Mouse (Mus musculus) lung, embryonic 16.5 days (tissue): ENCODE measurements around the gene Lsamp. TPM values are rescaled to one million over a fixed set of nuclear protein-coding genes. Genes with fewer than 3 reads are reported as not detected.

Experiments used
- ATAC-seq: fragments of 200-750 bp; cut with Nextera tagmentation; 2 replicates; pipeline ENCODE4 v1.8.0; 2017; ENCODE audit warnings: low read depth, mild to moderate bottlenecking, moderate library complexity
- H3K27ac ChIP-seq: fragments of 300-500 bp; sonication (generic); 2 replicates; pipeline ENCODE4 v1.5.1; 2014; ENCODE audit warnings: mild to moderate bottlenecking, control low read depth, low read length
- H3K27me3 ChIP-seq: fragments of 300-500 bp; sonication (generic); 2 replicates; pipeline ENCODE4 v1.6.1; 2014; ENCODE audit warnings: low read depth, low read length, mixed read lengths; ENCODE audit not compliant: control insufficient read depth, insufficient read depth
- H3K36me3 ChIP-seq: fragments of 300-500 bp; sonication (generic); 2 replicates; pipeline ENCODE4 v1.6.1; 2014; ENCODE audit warnings: low read length; ENCODE audit not compliant: control insufficient read depth, insufficient read depth
- H3K4me1 ChIP-seq: fragments of 300-500 bp; sonication (generic); replicated peaks from 2 replicates; pipeline ENCODE4 v1.6.1; 2014; ENCODE audit warnings: low read length, mixed read lengths; ENCODE audit not compliant: control insufficient read depth, insufficient read depth
- H3K4me2 ChIP-seq: fragments of 300-500 bp; sonication (generic); 2 replicates; pipeline ENCODE4 v1.6.1; 2014; ENCODE audit warnings: low read depth, low read length, control low read depth
- H3K4me3 ChIP-seq: fragments of 300-500 bp; sonication (generic); 2 replicates; pipeline ENCODE4 v1.5.1; 2014; ENCODE audit warnings: mild to moderate bottlenecking, low read length, control low read depth
- H3K9ac ChIP-seq: fragments of 300-500 bp; sonication (generic); 2 replicates; pipeline ENCODE4 v1.6.1; 2014; ENCODE audit warnings: low read length, control low read depth
- H3K9me3 ChIP-seq: fragments of 300-500 bp; sonication (generic); 2 replicates; pipeline ENCODE4 v1.6.1; 2016; ENCODE audit warnings: low read length; ENCODE audit not compliant: control insufficient read depth
- WGBS: fragments of 180-500 bp; shearing (Covaris S2); extraction: QIAGEN DNeasy Blood & Tissue Kit; methylation state at CpG from one replicate; pipeline ENCODE4 v1.1.7; 2014; 5-methylcytosine and 5-hydroxymethylcytosine counted together
- polyA plus RNA-seq: library from polyadenylated mRNA; unstranded; fragments of >200 nt; fragmentation: Nextera tagmentation; extraction: Ambion mirVana; gene quantifications from 2 replicates; pipeline ENCODE4 v1.2.1, GENCODE M21; 2015

Gene Lsamp
- polyA plus RNA-seq, 1 experiment from 2014 or later = 1.2 TPM

- Histone ChIP-seq H3K27ac (no peak overlapping the region), H3K4me3 (no peak overlapping the region), H3K4me2 (no peak overlapping the region), H3K4me1 (no peaks in the 10 kb centered on the region), H3K36me3 (no peaks in the 10 kb centered on the region), H3K9me3 (no peaks in the 10 kb centered on the region), H3K9ac (no peak overlapping the region), H3K27me3 (no peaks in the 10 kb centered on the region)
- WGBS = 84% methylated on average over 2 of the region's 2 CpGs
- ATAC-seq = no peak
These were observed 507.4 kb downstream of the Lsamp start for GRCm38 (mm10) chr16:40491606-40492005.

DNA sequence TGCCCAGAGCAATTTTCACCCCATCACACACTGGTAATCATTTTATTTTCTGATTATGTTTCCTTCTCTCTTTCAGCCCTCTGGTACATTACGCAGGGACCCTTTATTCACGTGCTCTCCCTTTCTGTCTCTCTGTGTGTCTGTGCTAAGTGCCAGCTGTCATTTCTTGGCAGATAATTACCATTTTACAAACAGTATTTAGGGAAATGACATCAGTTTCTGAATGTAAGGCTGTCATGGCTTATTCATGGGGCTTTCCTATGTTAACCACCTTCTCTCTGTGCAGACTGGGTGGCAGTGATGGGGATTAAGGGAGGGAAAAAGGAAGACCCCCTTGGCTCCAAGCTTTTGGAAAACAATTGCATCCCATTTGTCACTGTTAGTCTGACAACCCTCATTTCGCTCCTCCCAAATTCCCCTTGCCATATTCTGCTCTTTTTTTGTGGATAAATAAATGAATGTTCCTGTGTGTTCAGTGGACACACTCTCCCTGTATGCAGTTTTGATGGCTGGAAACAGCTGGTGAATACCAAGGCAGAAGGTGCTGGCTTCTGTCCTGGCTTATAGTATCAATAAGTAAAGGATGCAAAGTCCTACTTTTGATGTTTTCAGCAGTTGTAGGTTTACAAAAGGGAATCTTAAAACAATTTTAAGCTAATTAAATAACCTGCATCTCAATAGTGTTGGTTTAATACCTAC is 520.2 kb downstream of the Lsamp start:
- Histone ChIP-seq H3K4me2 (no peak overlapping the region), H3K36me3 (no peaks in the 10 kb centered on the region), H3K4me1 (no peaks in the 10 kb centered on the region), H3K9ac (no peak overlapping the region), H3K27ac (no peak overlapping the region), H3K27me3 (no peaks in the 10 kb centered on the region), H3K9me3 (no peaks in the 10 kb centered on the region), H3K4me3 (no peak overlapping the region)
- peak; percentile 87 for ATAC-seq
- WGBS = 46% methylated on average over 3 of the region's 3 CpGs

DNA sequence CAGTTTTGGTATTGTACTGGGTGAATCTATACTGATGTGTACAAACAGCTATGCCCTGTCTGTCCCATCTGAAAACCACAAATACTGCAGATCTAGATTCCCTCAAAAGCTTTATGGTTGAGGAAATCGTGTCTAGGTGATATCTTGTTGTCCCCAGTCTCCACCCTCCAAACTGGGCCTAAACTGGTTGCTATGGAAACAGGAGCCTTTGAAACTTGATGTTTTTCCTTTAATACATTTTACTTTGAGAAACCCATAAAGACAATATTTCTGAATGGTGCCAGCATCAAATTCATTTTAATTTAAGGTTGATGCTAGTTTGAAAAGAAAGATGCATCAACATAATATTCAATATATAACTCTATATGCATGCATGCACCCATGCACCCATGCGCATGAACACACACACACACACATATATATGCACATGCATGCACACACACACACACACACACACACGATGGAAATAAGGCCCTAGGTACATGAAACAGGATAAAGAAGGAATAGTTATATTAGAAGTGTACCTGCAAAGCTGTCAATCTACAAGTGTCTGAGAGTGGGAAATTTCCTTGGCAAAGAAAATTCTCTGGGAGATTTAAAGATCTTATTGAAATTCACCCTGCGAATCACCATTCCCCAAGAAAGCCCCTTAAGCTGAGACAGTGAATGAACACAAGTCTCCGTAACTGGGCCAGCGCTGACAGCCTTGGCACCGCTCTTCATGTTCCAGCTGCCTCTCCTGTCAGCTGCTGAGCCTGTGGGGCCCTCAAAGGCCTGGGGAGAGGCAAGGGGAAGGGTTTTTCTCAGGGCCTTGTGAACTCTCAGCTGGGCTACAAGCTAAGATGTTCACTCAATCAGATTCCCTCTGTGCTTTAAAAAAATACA is 525.2 kb downstream of the Lsamp start:
- WGBS = 73% methylated on average over 7 of the region's 7 CpGs
- Histone ChIP-seq H3K4me2 (no peak overlapping the region), H3K4me1 (no peaks in the 10 kb centered on the region), H3K27me3 (no peaks in the 10 kb centered on the region), H3K9me3 (no peaks in the 10 kb centered on the region), H3K9ac (no peak overlapping the region), H3K27ac (no peak overlapping the region), H3K4me3 (no peak overlapping the region), H3K36me3 (no peaks in the 10 kb centered on the region)
- ATAC-seq = no peak

DNA sequence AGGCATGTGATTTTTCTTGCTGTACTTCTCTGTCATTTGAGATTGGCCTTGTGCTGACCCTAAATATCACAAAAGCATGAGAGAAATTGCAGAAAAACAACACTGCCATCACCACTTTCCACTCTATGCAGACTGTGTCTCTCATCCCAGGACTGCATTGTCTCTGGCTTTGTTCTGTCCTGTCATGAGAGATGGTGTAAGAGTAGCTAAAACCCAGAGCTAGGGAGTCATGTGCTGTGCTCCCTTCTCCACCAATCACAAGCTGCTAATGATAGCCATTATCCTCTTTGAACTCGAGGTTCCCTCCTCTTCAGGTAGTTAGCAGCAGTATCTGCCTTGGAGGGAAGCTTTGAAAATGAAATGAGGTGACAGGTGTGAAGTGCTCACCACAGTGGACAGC is 552.6 kb downstream of the Lsamp start:
- no peak overlapping the region for H3K27ac ChIP-seq
- H3K36me3 ChIP-seq = no peaks in the 10 kb centered on the region
- H3K27me3 ChIP-seq = no peaks in the 10 kb centered on the region
- no peak overlapping the region for H3K4me3 ChIP-seq
- H3K9me3 ChIP-seq = no peaks in the 10 kb centered on the region
- H3K4me1 ChIP-seq = no peaks in the 10 kb centered on the region
- no peak for ATAC-seq
- H3K4me2 ChIP-seq = no peak overlapping the region
- 10% methylated on average over 1 of the region's 1 CpGs for WGBS
- H3K9ac ChIP-seq = no peak overlapping the region

DNA sequence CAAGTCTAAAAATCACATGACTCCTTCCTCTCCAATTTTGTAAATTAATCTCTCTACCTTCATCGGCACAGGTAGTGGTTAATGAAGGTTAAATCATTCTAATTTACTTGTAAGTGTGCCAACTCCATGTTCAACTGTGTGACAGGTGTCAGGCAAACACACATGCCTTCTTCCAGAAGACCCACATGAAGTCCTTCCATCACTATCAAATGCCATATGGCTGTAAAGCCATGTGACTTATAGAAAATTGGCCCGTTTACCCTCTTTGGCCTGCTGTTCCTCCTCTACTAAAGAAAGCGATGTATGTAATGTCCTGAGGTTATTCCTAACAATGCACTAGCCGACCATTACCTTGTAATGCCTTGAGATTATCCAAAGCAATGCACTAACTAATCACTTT is 565.5 kb downstream of the Lsamp start:
- ATAC-seq = no peak
- 89% methylated on average over 4 of the region's 4 CpGs for WGBS
- no peaks in the 10 kb centered on the region for H3K4me1 ChIP-seq

DNA sequence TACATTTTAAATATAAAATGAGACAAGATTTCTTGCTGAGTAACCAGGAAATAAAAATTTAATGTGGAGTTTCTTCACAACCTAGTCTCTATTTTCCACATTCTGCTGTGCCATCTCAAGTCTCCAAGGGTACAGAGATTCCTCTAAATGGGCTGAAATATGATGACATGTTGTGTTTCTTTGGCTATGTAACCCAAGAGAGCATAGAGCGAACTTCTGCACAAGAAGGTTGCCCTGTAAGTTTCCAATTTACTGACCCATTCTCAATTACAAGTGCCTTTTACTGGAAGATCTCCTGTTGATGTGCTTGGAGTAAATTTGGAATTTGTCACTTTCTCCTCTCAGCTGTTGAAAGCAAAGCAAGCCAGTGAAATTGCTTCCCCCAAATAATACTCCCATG is 571.4 kb downstream of the Lsamp start:
- Histone ChIP-seq H3K4me2 (no peak overlapping the region), H3K9me3 (no peaks in the 10 kb centered on the region), H3K36me3 (no peaks in the 10 kb centered on the region), H3K4me3 (no peak overlapping the region), H3K27ac (no peak overlapping the region), H3K4me1 (no peaks in the 10 kb centered on the region), H3K9ac (no peak overlapping the region), H3K27me3 (no peaks in the 10 kb centered on the region)
- no peak for ATAC-seq
- 83% methylated on average over 1 of the region's 1 CpGs for WGBS

More for the DNA sequence above, 565.5 kb downstream of the Lsamp start:
- no peak overlapping the region for H3K4me3 ChIP-seq
- H3K27me3 ChIP-seq = no peaks in the 10 kb centered on the region
- no peaks in the 10 kb centered on the region for H3K36me3 ChIP-seq
- no peak overlapping the region for H3K9ac ChIP-seq
- H3K4me2 ChIP-seq = no peak overlapping the region
- no peaks in the 10 kb centered on the region for H3K9me3 ChIP-seq
- H3K27ac ChIP-seq = no peak overlapping the region

DNA sequence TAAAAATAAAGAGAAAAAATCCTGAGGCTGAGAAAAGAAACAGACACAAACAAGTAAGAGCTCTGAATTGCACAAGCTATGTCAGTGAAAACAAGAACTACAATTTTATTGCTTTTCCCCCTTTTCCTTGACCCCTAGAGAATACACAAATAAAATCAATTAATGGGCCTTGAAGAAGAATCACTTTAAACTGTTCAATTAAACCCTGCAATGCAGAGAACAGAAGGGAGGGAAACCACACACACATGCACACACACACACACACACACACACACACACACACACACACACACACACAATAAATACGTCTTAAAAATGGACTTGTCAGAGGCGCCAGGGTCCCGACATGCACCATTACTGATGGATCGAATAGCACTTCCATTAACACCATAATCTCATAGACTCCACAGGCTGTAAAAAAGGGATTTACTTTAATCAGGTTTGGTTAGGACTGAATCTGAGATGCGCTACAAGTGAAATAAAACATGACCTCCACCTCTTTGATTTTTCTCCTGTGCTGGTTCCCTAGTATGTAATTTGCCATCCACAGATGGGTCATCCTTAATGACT is 573.6 kb downstream of the Lsamp start:
- Histone ChIP-seq H3K27ac (no peak overlapping the region), H3K4me2 (no peak overlapping the region), H3K9me3 (no peaks in the 10 kb centered on the region), H3K36me3 (no peaks in the 10 kb centered on the region), H3K4me3 (no peak overlapping the region), H3K4me1 (no peaks in the 10 kb centered on the region), H3K9ac (no peak overlapping the region), H3K27me3 (no peaks in the 10 kb centered on the region)
- ATAC-seq = no peak
- 90% methylated on average over 5 of the region's 5 CpGs for WGBS

- Histone ChIP-seq H3K27ac (no peak overlapping the region), H3K36me3 (no peaks in the 10 kb centered on the region), H3K9me3 (no peaks in the 10 kb centered on the region), H3K4me1 (no peaks in the 10 kb centered on the region), H3K4me2 (no peak overlapping the region), H3K27me3 (no peaks in the 10 kb centered on the region), H3K4me3 (no peak overlapping the region), H3K9ac (no peak overlapping the region)
- WGBS = 84% methylated on average over 9 of the region's 9 CpGs
- no peak for ATAC-seq
These were observed 583.3 kb downstream of the Lsamp start for GRCm38 (mm10) chr16:40567431-40567941.

GRCm38 (mm10) chr16:40572085-40572745 is 588.1 kb downstream of the Lsamp start:
- Histone ChIP-seq H3K4me1 (no peaks in the 10 kb centered on the region), H3K9ac (no peak overlapping the region), H3K27ac (no peak overlapping the region), H3K36me3 (no peaks in the 10 kb centered on the region), H3K4me3 (no peak overlapping the region), H3K4me2 (no peak overlapping the region), H3K27me3 (no peaks in the 10 kb centered on the region), H3K9me3 (no peaks in the 10 kb centered on the region)
- ATAC-seq = no peak
- 79% methylated on average over 12 of the region's 12 CpGs for WGBS
